Comparison of ENCODE assay signal across 15 mouse cellular contexts in genomic region chr16:16924481-16924880, GRCm38 (mm10). TPM values are rescaled to one million over a fixed set of nuclear protein-coding genes. Genes with fewer than 3 reads are reported as not detected.
"Had no signal": no experiment of that assay in that cellular context is flagged by ENCODE, and none has a peak within 500 bp of the region (broad histone marks: within the 10 kb centered on the region; RNA-seq: fewer than 3 reads in every experiment).

No protein-coding gene starts in this region.

- DNase-seq: gastrocnemius, postnatal 10 days; gastrocnemius, postnatal 25 days; heart, adult 18-20 months; heart, postnatal 10 days; heart, postnatal 4 days; kidney, adult 18-20 months; kidney, adult 8-10 months; kidney, postnatal 10 days; kidney, postnatal 25 days; kidney, postnatal 4 days; liver; liver, embryonic 13.5 days; liver, postnatal 0 days had no signal

RNA-seq across cellular contexts. Expression of gene Vpreb1, which starts 53.8 kb away (rescaled TPM):
- total RNA-seq: gastrocnemius, postnatal 25 days; heart, adult 8-10 months; heart, postnatal 4 days; left cerebral cortex, postnatal 14 days had no signal
